Mouse (Mus musculus) neural tube, embryonic 14.5 days (tissue): Measurements from ENCODE around the gene Bicc1. TPM values are rescaled to one million over a fixed set of nuclear protein-coding genes. Genes with fewer than 3 reads are reported as not detected.

Experiments used
- ATAC-seq: fragments of 200-750 bp; cut with Nextera tagmentation; 2 replicates; pipeline ENCODE4 v1.8.0; 2017; ENCODE audit warnings: low read depth, mild to moderate bottlenecking, moderate TSS enrichment, moderate library complexity
- H3K27ac ChIP-seq: fragments of 300-500 bp; sonication (generic); 2 replicates; pipeline ENCODE4 v1.5.1; 2014; ENCODE audit warnings: low read depth, mild to moderate bottlenecking, control low read depth, low read length, moderate library complexity, mixed read lengths
- H3K27me3 ChIP-seq: fragments of 300-500 bp; sonication (generic); 2 replicates; pipeline ENCODE4 v1.6.1; 2014; ENCODE audit warnings: low read length; ENCODE audit not compliant: control insufficient read depth, insufficient read depth
- H3K36me3 ChIP-seq: fragments of 300-500 bp; sonication (generic); 2 replicates; pipeline ENCODE4 v1.6.1; 2014; ENCODE audit warnings: low read length, mixed read lengths; ENCODE audit not compliant: control insufficient read depth, insufficient read depth
- H3K4me1 ChIP-seq: fragments of 300-500 bp; sonication (generic); 2 replicates; pipeline ENCODE4 v1.6.1; 2014; ENCODE audit warnings: low read length; ENCODE audit not compliant: control insufficient read depth, insufficient read depth
- H3K4me2 ChIP-seq: fragments of 300-500 bp; sonication (generic); 2 replicates; pipeline ENCODE4 v1.6.1; 2014; ENCODE audit warnings: mild to moderate bottlenecking, low read depth, low read length, control low read depth
- H3K4me3 ChIP-seq: fragments of 300-500 bp; sonication (generic); 2 replicates; pipeline ENCODE4 v1.5.1; 2014; ENCODE audit warnings: low read depth, low read length, control low read depth, mixed read lengths
- H3K9ac ChIP-seq: fragments of 300-500 bp; sonication (generic); replicated peaks from 2 replicates; pipeline ENCODE4 v1.6.1; 2014; ENCODE audit warnings: low read depth, mild to moderate bottlenecking, control low read depth, low read length, mixed read lengths
- H3K9me3 ChIP-seq: fragments of 300-500 bp; sonication (generic); 2 replicates; pipeline ENCODE4 v1.6.1; 2016; ENCODE audit warnings: low read length; ENCODE audit not compliant: control insufficient read depth
- WGBS: fragments of 180-500 bp; shearing (Covaris S2); extraction: QIAGEN DNeasy Blood & Tissue Kit; methylation state at CpG from one replicate; pipeline ENCODE4 v1.1.7; 2014; 5-methylcytosine and 5-hydroxymethylcytosine counted together
- polyA plus RNA-seq: library from polyadenylated mRNA; unstranded; fragments of >200 nt; fragmentation: Nextera tagmentation; extraction: Ambion mirVana; gene quantifications from 2 replicates; pipeline ENCODE4 v1.2.1, GENCODE M21; 2014

The Bicc1 gene
- polyA plus RNA-seq, 1 experiment from 2014 or later, result 2.0 TPM

DNA sequence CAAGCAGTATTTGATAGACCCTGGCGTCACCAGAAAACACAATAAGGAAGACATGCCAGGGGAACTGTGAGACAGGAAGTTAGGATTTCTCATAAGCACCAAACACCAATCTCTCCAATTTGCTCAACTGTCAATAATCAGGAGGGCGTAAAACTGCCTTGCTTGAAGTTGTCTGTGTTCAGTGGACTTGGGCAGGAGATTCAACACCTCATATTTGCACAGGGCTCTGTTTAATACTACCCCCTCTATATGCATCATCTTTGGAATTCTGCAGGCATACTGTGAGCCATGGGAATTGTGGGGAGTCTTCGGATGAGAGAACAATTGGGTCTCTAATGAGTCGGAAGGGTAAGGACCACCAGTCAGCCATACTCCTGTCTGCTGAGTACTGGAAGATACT is 233.4 kb downstream of the Bicc1 start:
- no peak overlapping the region for H3K4me3 ChIP-seq
- H3K27me3 ChIP-seq, result no peaks in the 10 kb centered on the region
- H3K4me1 ChIP-seq, result no peaks in the 10 kb centered on the region
- H3K36me3 ChIP-seq, result no peaks in the 10 kb centered on the region
- WGBS, result 90% methylated on average over 4 of the region's 4 CpGs
- H3K4me2 ChIP-seq, result no peak overlapping the region
- no peak overlapping the region for H3K9ac ChIP-seq
- H3K9me3 ChIP-seq, result no peaks in the 10 kb centered on the region
- H3K27ac ChIP-seq, result no peak overlapping the region
- ATAC-seq, result no peak

DNA sequence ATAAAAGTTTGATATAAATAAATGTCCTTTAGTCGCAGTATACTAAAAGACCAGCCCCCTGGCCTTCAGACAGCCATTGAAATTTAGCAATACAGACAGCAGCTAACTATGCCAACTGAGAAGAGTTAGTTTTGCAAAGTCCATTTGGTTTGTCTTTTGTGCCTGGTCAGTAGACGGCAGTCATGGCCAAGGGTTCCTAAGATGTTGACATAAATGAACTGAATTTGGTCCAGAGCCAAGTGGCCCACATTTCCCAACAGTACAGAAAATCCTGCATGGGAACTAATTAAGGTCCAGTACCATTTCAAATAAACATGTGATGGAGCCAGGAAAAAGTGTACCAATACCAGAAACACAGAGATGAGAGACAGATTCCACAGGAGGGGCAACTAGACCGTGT is 235.2 kb downstream of the Bicc1 start:
- no peak overlapping the region for H3K9ac ChIP-seq
- H3K4me3 ChIP-seq, result no peak overlapping the region
- H3K27me3 ChIP-seq, result no peaks in the 10 kb centered on the region
- ATAC-seq, result no peak
- no peaks in the 10 kb centered on the region for H3K36me3 ChIP-seq
- 81% methylated on average over 3 of the region's 3 CpGs for WGBS
- no peaks in the 10 kb centered on the region for H3K9me3 ChIP-seq
- H3K4me2 ChIP-seq, result no peak overlapping the region
- no peak overlapping the region for H3K27ac ChIP-seq
- no peaks in the 10 kb centered on the region for H3K4me1 ChIP-seq

DNA sequence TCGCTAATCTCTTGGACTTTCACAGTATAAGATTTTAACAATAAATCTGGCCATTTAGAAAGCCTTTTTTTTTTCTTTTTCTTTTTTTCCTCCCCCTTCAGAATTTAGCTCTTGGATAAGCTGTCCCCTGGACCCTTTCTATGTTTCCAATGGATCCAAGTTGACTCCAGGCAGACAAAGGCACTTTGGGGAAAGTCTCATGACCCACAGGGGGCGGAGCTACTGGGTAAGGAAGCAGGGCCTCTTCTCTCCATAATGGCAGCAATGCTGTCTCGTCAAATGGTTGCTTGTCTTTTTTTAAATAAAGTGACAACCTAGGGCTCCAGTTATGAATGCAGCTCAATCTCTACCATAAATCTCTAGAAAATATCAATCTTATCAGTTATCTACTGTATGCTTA is 235.6 kb downstream of the Bicc1 start:
- no peak overlapping the region for H3K4me3 ChIP-seq
- H3K36me3 ChIP-seq, result no peaks in the 10 kb centered on the region
- 90% methylated on average over 3 of the region's 3 CpGs for WGBS
- no peak overlapping the region for H3K9ac ChIP-seq
- no peaks in the 10 kb centered on the region for H3K27me3 ChIP-seq
- H3K4me2 ChIP-seq, result no peak overlapping the region
- no peaks in the 10 kb centered on the region for H3K4me1 ChIP-seq
- no peak for ATAC-seq
- no peaks in the 10 kb centered on the region for H3K9me3 ChIP-seq
- no peak overlapping the region for H3K27ac ChIP-seq

- Histone ChIP-seq H3K4me1 (no peaks in the 10 kb centered on the region), H3K36me3 (no peaks in the 10 kb centered on the region), H3K9ac (no peak overlapping the region), H3K4me2 (no peak overlapping the region), H3K9me3 (no peaks in the 10 kb centered on the region), H3K27me3 (no peaks in the 10 kb centered on the region), H3K4me3 (no peak overlapping the region), H3K27ac (no peak overlapping the region)
- ATAC-seq, result no peak
- WGBS, result 96% methylated on average over 6 of the region's 6 CpGs
Observed at GRCm38 (mm10) chr10:70921481-70921880, 238.0 kb downstream of the Bicc1 start.

- no peaks in the 10 kb centered on the region for H3K27me3 ChIP-seq
- no peak overlapping the region for H3K27ac ChIP-seq
- no peak overlapping the region for H3K4me2 ChIP-seq
- ATAC-seq, result no peak
- 56% methylated on average over 1 of the region's 1 CpGs for WGBS
- no peaks in the 10 kb centered on the region for H3K4me1 ChIP-seq
- no peak overlapping the region for H3K4me3 ChIP-seq
- no peaks in the 10 kb centered on the region for H3K36me3 ChIP-seq
- no peaks in the 10 kb centered on the region for H3K9me3 ChIP-seq
- no peak overlapping the region for H3K9ac ChIP-seq
Observed at GRCm38 (mm10) chr10:70919851-70920250, 239.6 kb downstream of the Bicc1 start.

- no peaks in the 10 kb centered on the region for H3K36me3 ChIP-seq
- no peak for ATAC-seq
- H3K9me3 ChIP-seq, result no peaks in the 10 kb centered on the region
- no peak overlapping the region for H3K9ac ChIP-seq
- 83% methylated on average over 13 of the region's 13 CpGs for WGBS
- no peak overlapping the region for H3K4me3 ChIP-seq
- no peaks in the 10 kb centered on the region for H3K27me3 ChIP-seq
- H3K27ac ChIP-seq, result no peak overlapping the region
- H3K4me1 ChIP-seq, result no peaks in the 10 kb centered on the region
- no peak overlapping the region for H3K4me2 ChIP-seq
Observed at GRCm38 (mm10) chr10:70919031-70919663, 240.4 kb downstream of the Bicc1 start.

DNA sequence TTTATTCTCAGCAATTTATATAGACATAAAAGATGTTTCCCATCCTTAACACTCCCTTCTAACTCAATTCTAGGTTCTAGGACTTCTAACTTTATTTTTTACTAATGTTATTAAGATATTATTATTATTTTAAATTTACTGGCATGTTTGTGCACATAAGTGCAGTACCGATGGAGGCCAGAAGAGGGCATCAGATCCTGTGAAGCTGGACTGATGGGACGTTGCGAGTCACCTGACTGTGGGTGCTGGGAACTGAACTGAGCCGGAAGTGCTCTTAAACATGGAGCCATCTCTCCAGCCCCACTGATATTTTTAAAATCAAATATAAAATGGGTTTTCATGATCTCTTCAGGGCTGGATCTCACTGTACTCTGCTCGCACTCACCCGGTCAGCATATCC is 242.8 kb downstream of the Bicc1 start:
- Histone ChIP-seq H3K9ac (no peak overlapping the region), H3K9me3 (no peaks in the 10 kb centered on the region), H3K4me1 (no peaks in the 10 kb centered on the region), H3K27ac (no peak overlapping the region), H3K4me3 (no peak overlapping the region), H3K4me2 (no peak overlapping the region), H3K27me3 (no peaks in the 10 kb centered on the region), H3K36me3 (no peaks in the 10 kb centered on the region)
- no peak for ATAC-seq
- 85% methylated on average over 6 of the region's 6 CpGs for WGBS

GRCm38 (mm10) chr10:70915096-70915495 is 244.4 kb downstream of the Bicc1 start:
- Histone ChIP-seq H3K9ac (no peak overlapping the region), H3K27ac (no peak overlapping the region), H3K9me3 (no peaks in the 10 kb centered on the region), H3K36me3 (no peaks in the 10 kb centered on the region), H3K4me2 (no peak overlapping the region), H3K4me1 (no peaks in the 10 kb centered on the region), H3K4me3 (no peak overlapping the region), H3K27me3 (no peaks in the 10 kb centered on the region)
- WGBS, result 94% methylated on average over 6 of the region's 6 CpGs
- no peak for ATAC-seq

GRCm38 (mm10) chr10:70903936-70904335 is 255.6 kb downstream of the Bicc1 start:
- Histone ChIP-seq H3K4me2 (no peak overlapping the region), H3K4me1 (no peaks in the 10 kb centered on the region), H3K27ac (no peak overlapping the region), H3K36me3 (no peaks in the 10 kb centered on the region), H3K27me3 (no peaks in the 10 kb centered on the region), H3K4me3 (no peak overlapping the region), H3K9me3 (no peaks in the 10 kb centered on the region), H3K9ac (no peak overlapping the region)
- 74% methylated on average over 7 of the region's 7 CpGs for WGBS
- no peak for ATAC-seq
